Comparison of ENCODE assay signal across 12 mouse cellular contexts in the genomic region with DNA sequence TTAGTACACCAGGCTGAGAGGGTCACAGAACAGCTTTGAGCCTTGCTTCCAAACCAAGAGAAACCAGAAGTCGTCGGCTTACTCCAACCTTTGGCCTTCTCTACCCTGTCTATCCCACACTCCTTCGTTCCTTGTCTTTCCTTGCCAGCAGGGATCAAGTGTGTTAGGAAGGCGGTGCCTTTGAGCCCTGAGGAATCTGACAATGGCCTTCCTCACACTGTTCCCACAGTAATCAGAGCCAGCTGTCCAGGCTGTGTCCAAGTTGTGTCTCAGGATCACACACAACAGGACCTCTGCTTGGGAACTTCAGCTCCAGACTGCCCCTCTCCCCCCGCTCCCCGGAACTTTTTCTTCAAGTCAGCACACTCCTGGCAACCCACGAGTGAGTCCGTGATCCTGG.
A peak's percentile ranks its signal among the peaks of the same experiment; 100 is the strongest.
DNase-seq lines count a peak whose midpoint lies in the region; ATAC-seq lines count a peak whose summit lies in the region.
"Had no signal": no experiment of that assay in that cellular context is flagged by ENCODE, and none has a peak within 500 bp of the region (broad histone marks: within the 10 kb centered on the region; RNA-seq: fewer than 3 reads in every experiment).

No protein-coding gene starts in this region.

- no peaks in the 10 kb centered on the region for H3K27me3 ChIP-seq in neural tube, embryonic 15.5 days (replicated peaks)
- H3K27me3 ChIP-seq in heart, embryonic 12.5 days (replicated peaks), result no peaks in the 10 kb centered on the region
- no peaks in the 10 kb centered on the region for H3K27me3 ChIP-seq in kidney, embryonic 14.5 days (ENCODE audit: control insufficient read depth, insufficient read depth, low read length)

- H3K9ac ChIP-seq in neural tube, embryonic 15.5 days (replicated peaks), result no peak overlapping the region
- no peak overlapping the region for H3K9ac ChIP-seq in heart, embryonic 12.5 days
- no peak overlapping the region for H3K9ac ChIP-seq in kidney, embryonic 14.5 days (ENCODE audit: low read depth, low read length)
- H3K9ac ChIP-seq: liver, postnatal 0 days had no signal

- H3K4me2 ChIP-seq in neural tube, embryonic 15.5 days, result no peak overlapping the region
- no peak overlapping the region for H3K4me2 ChIP-seq in heart, embryonic 12.5 days
- no peak overlapping the region for H3K4me2 ChIP-seq in kidney, embryonic 14.5 days (replicated peaks; ENCODE audit: low read depth, low read length)

- WGBS in neural tube, embryonic 15.5 days, result 79% methylated on average over 8 of the region's 8 CpGs
- 66% methylated on average over 8 of the region's 8 CpGs for WGBS in heart, embryonic 12.5 days
- WGBS in kidney, embryonic 14.5 days, result 69% methylated on average over 8 of the region's 8 CpGs

- no peak overlapping the region for H3K27ac ChIP-seq in neural tube, embryonic 15.5 days (replicated peaks)
- H3K27ac ChIP-seq in heart, embryonic 12.5 days (ENCODE audit: poor library complexity, severe bottlenecking), result peak overlapping the region; percentile 44; the same call in 1 of the 2 replicates
- peak overlapping the region; percentile 37; the same call in 1 of the 2 replicates for H3K27ac ChIP-seq in kidney, embryonic 14.5 days (ENCODE audit: low read depth, low read length)

- H3K9me3 ChIP-seq in neural tube, embryonic 15.5 days (replicated peaks), result no peaks in the 10 kb centered on the region
- H3K9me3 ChIP-seq in heart, embryonic 12.5 days (replicated peaks), result no peaks in the 10 kb centered on the region
- H3K9me3 ChIP-seq in kidney, embryonic 14.5 days (ENCODE audit: control insufficient read depth, low read length), result no peaks in the 10 kb centered on the region

- peaks cover 20% of the 10 kb centered on the region; the same call in 1 of the 2 replicates for H3K4me1 ChIP-seq in neural tube, embryonic 15.5 days
- peaks cover 29% of the 10 kb centered on the region for H3K4me1 ChIP-seq in heart, embryonic 12.5 days (replicated peaks)
- H3K4me1 ChIP-seq in kidney, embryonic 14.5 days (ENCODE audit: control insufficient read depth, insufficient read depth, low read length), result peaks cover 16% of the 10 kb centered on the region; the same call in 1 of the 2 replicates

- H3K4me3 ChIP-seq in neural tube, embryonic 15.5 days (replicated peaks), result no peak overlapping the region
- no peak overlapping the region for H3K4me3 ChIP-seq in heart, embryonic 12.5 days
- H3K4me3 ChIP-seq in kidney, embryonic 14.5 days (ENCODE audit: low read length), result no peak overlapping the region

- no peak for ATAC-seq in neural tube, embryonic 15.5 days (ENCODE audit: low FRiP score)
- no peak for ATAC-seq in heart, embryonic 12.5 days (ENCODE audit: insufficient number of reproducible peaks, low FRiP score)
- no peak for ATAC-seq in kidney, embryonic 14.5 days (ENCODE audit: low FRiP score, low TSS enrichment)
- ATAC-seq: forebrain, embryonic 14.5 days; liver, postnatal 0 days had no signal

- no peaks in the 10 kb centered on the region for H3K36me3 ChIP-seq in neural tube, embryonic 15.5 days
- H3K36me3 ChIP-seq in heart, embryonic 12.5 days, result no peaks in the 10 kb centered on the region
- no peaks in the 10 kb centered on the region for H3K36me3 ChIP-seq in kidney, embryonic 14.5 days (ENCODE audit: control insufficient read depth, insufficient read depth, low read length)

- DNase-seq in neural tube, embryonic 10.5 days (ENCODE audit: extremely low spot score, low spot score), result peak; percentile 24
- DNase-seq in adrenal gland, adult 8-10 months, result no peak
- DNase-seq in thymus, postnatal 4 days, result no peak
- DNase-seq in thymus, postnatal 10 days (ENCODE audit: low spot score in 2 of 2), result no peak
- DNase-seq: adrenal gland, adult 2 months; cerebellum, adult 9-10 months; liver, postnatal 0 days; retina, postnatal 1 day had no signal
